Mouse (Mus musculus): ENCODE data around the gene Pex7. TPM values are rescaled to one million over a fixed set of nuclear protein-coding genes. Genes with fewer than 3 reads are reported as not detected.

Gene Pex7
- total RNA-seq, 2 experiments from 2014 or later, result 21.9 to 25.6 TPM

DNA sequence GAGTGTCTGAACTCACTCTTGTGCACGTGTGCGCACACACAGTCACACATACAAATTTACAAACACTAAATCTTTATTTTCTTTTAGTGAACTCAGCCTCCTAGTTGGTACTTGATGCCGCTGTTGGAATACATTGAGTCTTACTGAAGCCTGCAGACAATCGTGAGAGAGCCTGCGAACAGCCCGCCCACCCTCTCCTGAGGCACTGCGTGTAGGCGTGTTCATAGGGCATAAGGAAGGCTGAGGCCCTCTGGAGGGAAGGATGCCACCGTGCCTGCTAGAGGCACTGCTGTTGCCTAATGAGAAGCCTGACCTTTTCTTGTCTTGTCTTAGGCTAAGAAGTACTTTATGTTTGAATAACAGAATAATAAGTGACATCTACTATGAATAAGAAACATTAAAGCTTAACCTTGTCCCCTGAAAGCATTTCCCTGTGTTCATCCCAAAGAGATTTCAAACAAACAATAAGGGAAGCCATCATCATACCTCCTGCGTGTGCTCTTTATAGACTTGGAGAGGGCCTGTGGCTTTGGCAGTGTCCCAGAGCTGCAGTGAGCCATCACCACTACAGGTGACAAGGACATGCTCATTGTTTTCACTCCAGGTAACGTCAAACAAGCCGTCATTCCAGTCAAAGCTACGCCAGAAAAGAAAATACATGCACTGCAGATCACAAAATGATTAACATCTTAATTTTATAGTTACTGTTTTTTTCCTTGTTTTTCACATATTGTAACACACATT is 3.2 kb downstream of the Pex7 start:
- TF ChIP-seq CTCF (IDR thresholded peaks at IDR 0.05), result peak; percentile 7
- peak overlapping the region; percentile 48; the same call in 1 of the 2 replicates for H3K27ac ChIP-seq
- DNase-seq (ENCODE audit: extremely low spot score in 1 of 2, low spot score in 2 of 2), result peak; percentile 65 to 66
- intact Hi-C loops (cut with DNase I), result loop anchor here (10.0 kb wide), 1 partner anchor 309 kb away; the partner anchor contains the start of gene Ifngr1
- H3K4me3 ChIP-seq, result no peak overlapping the region

GRCm38 (mm10) chr10:19901992-19902391 is 5.5 kb downstream of the Pex7 start:
- Histone ChIP-seq H3K4me3 (no peak overlapping the region), H3K27ac (no peak overlapping the region)
- intact Hi-C loops (cut with DNase I), result loop anchor here (10.0 kb wide), 1 partner anchor 307 kb away; the partner anchor contains the start of gene Ifngr1
- TF ChIP-seq CTCF (IDR thresholded peaks at IDR 0.05), result no peak
- no peak for DNase-seq (ENCODE audit: extremely low spot score in 1 of 2, low spot score in 2 of 2)

DNA sequence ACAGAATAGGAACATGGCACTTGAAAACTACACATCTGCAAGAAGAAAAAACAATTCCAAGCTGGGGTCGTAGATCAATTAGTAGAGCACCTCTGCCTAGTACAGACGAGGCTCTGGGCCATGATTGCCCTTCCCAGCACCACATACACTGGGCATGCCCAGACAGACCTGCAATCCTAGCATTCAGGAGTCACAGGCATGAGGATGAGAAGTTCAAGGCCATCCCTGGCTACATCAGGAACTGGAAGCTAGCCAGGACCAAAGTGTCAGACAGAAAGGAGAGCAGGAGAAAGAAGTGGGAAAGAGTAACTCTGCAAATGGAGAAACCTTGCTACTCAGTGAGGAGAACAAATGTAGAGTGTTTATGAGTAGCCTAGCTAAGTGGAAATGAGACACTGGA is 7.3 kb downstream of the Pex7 start:
- intact Hi-C loops (cut with DNase I), result loop anchor here (10.0 kb wide), 1 partner anchor 305 kb away; the partner anchor contains the start of gene Ifngr1
- H3K4me3 ChIP-seq, result no peak overlapping the region
- H3K27ac ChIP-seq, result no peak overlapping the region
- no peak for DNase-seq (ENCODE audit: extremely low spot score in 1 of 2, low spot score in 2 of 2)
- TF ChIP-seq CTCF (IDR thresholded peaks at IDR 0.05), result no peak

DNA sequence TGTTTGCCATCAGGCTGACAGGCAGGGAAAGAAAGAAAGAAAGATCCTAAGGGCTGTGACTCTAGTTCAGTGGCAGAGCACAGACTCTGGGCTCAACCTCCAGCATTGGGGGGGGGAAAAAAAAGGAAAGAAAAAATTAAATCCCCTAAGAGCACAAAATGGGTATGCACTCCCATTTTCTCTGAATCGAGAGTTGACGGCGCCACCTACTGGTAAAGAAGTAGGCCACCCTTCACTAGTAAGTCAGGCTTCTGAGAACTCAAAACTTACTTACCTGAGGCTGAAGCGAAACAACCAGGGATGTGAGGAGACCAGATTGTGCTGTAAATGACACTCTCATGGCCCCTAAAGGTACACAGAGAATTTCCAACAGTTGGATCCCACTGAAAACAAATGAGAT is 13.5 kb downstream of the Pex7 start:
- Histone ChIP-seq H3K27ac (no peak overlapping the region), H3K4me3 (no peak overlapping the region)
- intact Hi-C loops (cut with DNase I), result loop anchor here (1.0 to 5.0 kb wide), 3 partner anchors 42 to 654 kb away; partner anchors contain the start of gene Slc35d3
- DNase-seq (ENCODE audit: extremely low spot score in 1 of 2, low spot score in 2 of 2), result peak; percentile 20 to 46
- TF ChIP-seq CTCF (IDR thresholded peaks at IDR 0.05), result peak; percentile 85

DNA sequence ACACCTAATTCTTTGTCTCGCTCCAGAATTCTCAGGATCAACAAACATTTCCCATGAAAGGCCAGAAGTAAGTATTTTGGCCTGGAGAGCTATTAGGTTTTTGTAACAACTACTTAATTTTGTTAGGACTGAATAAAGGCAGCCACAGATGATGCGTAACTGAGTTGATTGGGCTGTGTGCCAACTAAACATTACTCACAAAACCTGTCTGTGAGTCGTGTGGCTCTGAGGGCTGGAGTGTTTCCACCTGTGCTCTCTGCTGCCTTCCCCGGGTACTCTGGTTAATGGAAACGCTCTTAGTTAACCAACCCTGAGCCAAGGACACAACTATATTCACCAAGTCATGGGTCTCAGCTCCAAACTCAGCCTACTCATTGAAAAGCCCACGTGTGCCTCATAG is 14.3 kb downstream of the Pex7 start:
- DNase-seq (ENCODE audit: extremely low spot score in 1 of 2, low spot score in 2 of 2), result no peak
- no peak overlapping the region for H3K4me3 ChIP-seq
- no peak overlapping the region for H3K27ac ChIP-seq
- intact Hi-C loops (cut with DNase I), result loop anchor here (5.0 kb wide), 1 partner anchor 41 kb away; the partner anchor contains the start of gene Slc35d3
- no peak for TF ChIP-seq CTCF (IDR thresholded peaks at IDR 0.05)

GRCm38 (mm10) chr10:19891686-19892085 is 15.8 kb downstream of the Pex7 start:
- DNase-seq (ENCODE audit: extremely low spot score in 1 of 2, low spot score in 2 of 2), result no peak
- Histone ChIP-seq H3K4me3 (no peak overlapping the region), H3K27ac (no peak overlapping the region)
- no peak for TF ChIP-seq CTCF (IDR thresholded peaks at IDR 0.05)
- intact Hi-C loops (cut with DNase I), result loop anchor here (5.0 kb wide), 1 partner anchor 39 kb away; the partner anchor contains the start of gene Slc35d3

GRCm38 (mm10) chr10:19889908-19890307 is 17.6 kb downstream of the Pex7 start:
- no peak overlapping the region for H3K27ac ChIP-seq
- DNase-seq (ENCODE audit: extremely low spot score in 1 of 2, low spot score in 2 of 2), result no peak
- H3K4me3 ChIP-seq, result no peak overlapping the region
- intact Hi-C loops (cut with DNase I), result loop anchor here (5.0 kb wide), 1 partner anchor 38 kb away; the partner anchor contains the start of gene Slc35d3
- no peak for TF ChIP-seq CTCF (IDR thresholded peaks at IDR 0.05)

GRCm38 (mm10) chr10:19886249-19886648 is 21.2 kb downstream of the Pex7 start:
- no peak for DNase-seq (ENCODE audit: extremely low spot score in 1 of 2, low spot score in 2 of 2)
- no peak for TF ChIP-seq CTCF (IDR thresholded peaks at IDR 0.05)
- Histone ChIP-seq H3K27ac (no peak overlapping the region), H3K4me3 (no peak overlapping the region)
- intact Hi-C loops (cut with DNase I), result no loop called here

- intact Hi-C loops (cut with DNase I), result no loop called here
Observed at GRCm38 (mm10) chr10:19884409-19884808, 23.1 kb downstream of the Pex7 start.

DNA sequence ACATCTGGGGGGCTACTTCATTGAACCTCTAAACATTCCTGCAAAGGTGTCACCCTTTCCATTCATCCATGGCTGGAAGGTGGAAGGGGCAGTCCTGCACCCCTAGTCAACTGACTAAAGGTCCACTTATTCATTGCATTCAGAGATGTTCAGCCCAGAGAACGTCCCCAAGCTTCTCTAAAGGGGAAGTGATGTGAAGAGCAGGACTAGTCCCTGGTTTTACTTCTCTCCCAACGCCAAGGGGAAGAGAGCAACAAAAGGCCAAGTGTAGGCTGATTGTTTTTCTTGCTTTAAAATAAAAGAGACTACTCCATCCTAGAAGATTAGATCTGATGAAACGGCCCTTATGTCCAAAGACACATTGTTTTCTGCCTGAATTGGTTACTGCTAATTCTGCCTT is 27.1 kb downstream of the Pex7 start:
- H3K4me3 ChIP-seq, result no peak overlapping the region
- DNase-seq (ENCODE audit: extremely low spot score in 1 of 2, low spot score in 2 of 2), result no peak
- intact Hi-C loops (cut with DNase I), result no loop called here
- no peak for TF ChIP-seq CTCF (IDR thresholded peaks at IDR 0.05)
- no peak overlapping the region for H3K27ac ChIP-seq

More at GRCm38 (mm10) chr10:19884409-19884808, 23.1 kb downstream of the Pex7 start:
- Histone ChIP-seq H3K4me3 (no peak overlapping the region), H3K27ac (no peak overlapping the region)
- TF ChIP-seq CTCF (IDR thresholded peaks at IDR 0.05), result no peak
- DNase-seq (ENCODE audit: extremely low spot score in 1 of 2, low spot score in 2 of 2), result no peak

GRCm38 (mm10) chr10:19879161-19879560 is 28.3 kb downstream of the Pex7 start:
- DNase-seq (ENCODE audit: extremely low spot score in 1 of 2, low spot score in 2 of 2), result no peak
- intact Hi-C loops (cut with DNase I), result no loop called here
- no peak overlapping the region for H3K4me3 ChIP-seq
- H3K27ac ChIP-seq, result no peak overlapping the region
- TF ChIP-seq CTCF (IDR thresholded peaks at IDR 0.05), result no peak

DNA sequence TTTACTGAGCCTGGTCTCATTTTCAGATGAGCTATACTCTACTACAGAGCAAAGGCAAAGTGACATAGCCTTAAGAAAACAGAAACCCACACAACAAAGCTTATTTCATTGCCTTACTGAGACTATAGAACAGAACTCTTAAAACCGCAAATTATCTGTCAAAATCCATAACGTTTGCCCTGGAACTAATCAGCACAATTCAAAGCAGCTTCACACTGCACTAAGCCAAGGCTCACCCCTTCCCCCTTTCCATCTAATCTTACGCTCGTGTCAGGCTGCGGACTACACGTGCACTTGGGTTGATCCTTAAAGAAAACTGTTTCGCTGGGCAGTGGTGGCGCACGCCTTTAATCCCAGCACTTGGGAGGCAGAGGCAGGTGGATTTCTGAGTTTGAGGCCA is 29.8 kb downstream of the Pex7 start:
- DNase-seq (ENCODE audit: extremely low spot score in 1 of 2, low spot score in 2 of 2), result no peak
- intact Hi-C loops (cut with DNase I), result no loop called here
- Histone ChIP-seq H3K4me3 (no peak overlapping the region), H3K27ac (no peak overlapping the region)
- no peak for TF ChIP-seq CTCF (IDR thresholded peaks at IDR 0.05)

Data from left cerebral cortex, adult 2 months (tissue).